11 mouse cellular contexts compared by ENCODE assay signal in the genomic region with DNA sequence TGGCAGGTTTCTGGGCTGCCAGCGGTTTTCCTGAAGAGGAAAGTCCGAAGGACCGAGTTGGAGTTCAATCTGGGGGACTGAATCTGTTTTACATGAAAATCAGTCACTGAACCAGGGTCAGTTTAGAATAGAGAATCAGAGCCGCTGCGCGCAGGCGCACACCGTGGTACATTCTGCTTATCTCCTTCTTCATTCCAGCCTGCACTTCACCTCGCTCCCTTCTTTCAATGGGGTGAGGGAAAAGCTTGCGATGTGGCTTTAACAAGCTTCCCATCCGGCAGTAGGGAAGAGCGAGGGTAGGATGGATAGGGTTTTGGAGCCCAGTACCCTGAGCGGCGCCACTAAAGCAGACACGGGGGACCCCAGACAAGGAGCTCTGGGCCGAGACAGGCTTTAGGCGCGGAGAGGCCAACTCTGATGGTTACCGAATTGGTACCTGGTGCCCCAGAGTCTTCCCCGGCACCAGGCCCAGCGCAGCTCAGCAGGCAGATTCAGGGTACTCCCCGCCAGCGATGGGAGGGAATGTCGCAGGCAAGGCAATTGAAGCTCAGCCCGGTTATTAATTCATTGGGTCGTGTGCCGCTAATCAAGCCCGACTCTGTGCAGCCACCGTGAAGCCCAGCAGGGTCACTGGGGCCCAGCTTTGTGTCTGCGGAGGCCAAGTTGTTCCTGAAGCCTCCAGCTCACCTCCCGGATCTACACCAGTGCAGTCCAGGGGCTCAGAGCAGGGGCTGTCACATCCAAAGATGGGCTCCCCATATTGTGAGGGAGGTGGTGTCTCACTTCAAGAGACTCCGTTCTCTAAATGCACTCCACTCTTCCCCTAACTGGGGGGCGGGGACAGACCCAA. TPM values are rescaled to one million over a fixed set of nuclear protein-coding genes. Genes with fewer than 3 reads are reported as not detected.
DNase-seq lines count a peak whose midpoint lies in the region; ATAC-seq and TF ChIP-seq lines count a peak whose summit lies in the region.
"Had no signal": no experiment of that assay in that cellular context is flagged by ENCODE, and none has a peak within 500 bp of the region (broad histone marks: within the 10 kb centered on the region; RNA-seq: fewer than 3 reads in every experiment).

No protein-coding gene starts in this region.

- H3K4me3 ChIP-seq in heart, embryonic 15.5 days: no peak overlapping the region; the same call in 1 of the 2 replicates
- peak overlapping the region; percentile 26 for H3K4me3 ChIP-seq in hindbrain, embryonic 11.5 days (ENCODE audit: low read depth, low read length)
- H3K4me3 ChIP-seq in limb, embryonic 10.5 days: peak overlapping the region; percentile 29
- H3K4me3 ChIP-seq in olfactory bulb, adult 2 months (ENCODE audit: insufficient read depth, low read depth, low read length): peak overlapping the region; percentile 20
- H3K4me3 ChIP-seq: erythroblast, embryonic 14.5 days; megakaryocyte, embryonic 14.5 days had no signal

- 1% methylated on average over 33 of the region's 33 CpGs for WGBS in heart, embryonic 15.5 days
- under 1% methylated on average over 33 of the region's 33 CpGs for WGBS in hindbrain, embryonic 11.5 days
- 2% methylated on average over 33 of the region's 33 CpGs for WGBS in limb, embryonic 10.5 days
- 20% methylated on average over 33 of the region's 33 CpGs for WGBS in olfactory bulb, adult 2 months

- no peaks in the 10 kb centered on the region for H3K9me3 ChIP-seq in heart, embryonic 15.5 days (replicated peaks)
- H3K9me3 ChIP-seq in hindbrain, embryonic 11.5 days (ENCODE audit: control insufficient read depth, low read length): no peaks in the 10 kb centered on the region
- no peaks in the 10 kb centered on the region for H3K9me3 ChIP-seq in limb, embryonic 10.5 days (replicated peaks)

- no peak for TF ChIP-seq CTCF in olfactory bulb, adult 2 months (IDR thresholded peaks at IDR 0.05; ENCODE audit: insufficient read depth, low read depth, low read length)

- no peak for ATAC-seq in heart, embryonic 15.5 days (replicated peaks; ENCODE audit: insufficient number of reproducible peaks, insufficient read depth, low FRiP score, low read depth)
- ATAC-seq in hindbrain, embryonic 11.5 days (ENCODE audit: low FRiP score): no peak
- no peak for ATAC-seq in cerebellum, adult (ENCODE audit: insufficient number of reproducible peaks, low FRiP score, low TSS enrichment)
- no peak for ATAC-seq in granulocyte monocyte progenitor cell, adult 5-6 weeks (replicated peaks; ENCODE audit: poor library complexity, severe bottlenecking)

- no peak for DNase-seq in heart, postnatal 36 days
- peak; percentile 60 for DNase-seq in hindbrain, embryonic 11.5 days (ENCODE audit: low spot score)
- peak; percentile 53 for DNase-seq in limb, embryonic 10.5 days (ENCODE audit: low spot score)
- no peak for DNase-seq in Muller cell, postnatal 12 days (ENCODE audit: inconsistent ontology term)

- peak overlapping the region; percentile 14; the same call in 1 of the 2 replicates for H3K4me2 ChIP-seq in heart, embryonic 15.5 days
- H3K4me2 ChIP-seq in hindbrain, embryonic 11.5 days (replicated peaks; ENCODE audit: low read depth, low read length): peak overlapping the region; percentile 40

- intact Hi-C loops in heart, postnatal 36 days (cut with DNase I): no loop called here

- TF ChIP-seq POLR2A in olfactory bulb, adult 2 months (IDR thresholded peaks at IDR 0.05; ENCODE audit: insufficient read depth, low read depth, low read length): no peak

- H3K9ac ChIP-seq in heart, embryonic 15.5 days: no peak overlapping the region
- no peak overlapping the region for H3K9ac ChIP-seq in hindbrain, embryonic 11.5 days (ENCODE audit: low read depth, low read length)

- H3K27ac ChIP-seq in heart, embryonic 15.5 days: no peak overlapping the region
- H3K27ac ChIP-seq in hindbrain, embryonic 11.5 days (ENCODE audit: low read depth, low read length): no peak overlapping the region
- no peak overlapping the region for H3K27ac ChIP-seq in limb, embryonic 10.5 days
- H3K27ac ChIP-seq in olfactory bulb, adult 2 months (ENCODE audit: insufficient read depth, low read depth, low read length): no peak overlapping the region

- H3K4me1 ChIP-seq in heart, embryonic 15.5 days (replicated peaks): peaks cover 55% of the 10 kb centered on the region
- peaks cover 27% of the 10 kb centered on the region for H3K4me1 ChIP-seq in hindbrain, embryonic 11.5 days (replicated peaks; ENCODE audit: control insufficient read depth, insufficient read depth, low read length)
- H3K4me1 ChIP-seq in limb, embryonic 10.5 days: peaks cover 68% of the 10 kb centered on the region
- peaks cover 24% of the 10 kb centered on the region for H3K4me1 ChIP-seq in olfactory bulb, adult 2 months (ENCODE audit: control insufficient read depth, insufficient read depth, low read length)

- H3K36me3 ChIP-seq in heart, embryonic 15.5 days: no peaks in the 10 kb centered on the region
- H3K36me3 ChIP-seq in hindbrain, embryonic 11.5 days (ENCODE audit: control insufficient read depth, insufficient read depth, low read length): no peaks in the 10 kb centered on the region
- H3K36me3 ChIP-seq in limb, embryonic 10.5 days: no peaks in the 10 kb centered on the region

- H3K27me3 ChIP-seq in heart, embryonic 15.5 days: peaks cover 100% of the 10 kb centered on the region
- peaks cover 99% of the 10 kb centered on the region for H3K27me3 ChIP-seq in hindbrain, embryonic 11.5 days (ENCODE audit: control insufficient read depth, insufficient read depth, low read length)
- H3K27me3 ChIP-seq in limb, embryonic 10.5 days (ENCODE audit: low read depth, poor library complexity, severe bottlenecking): peaks cover 100% of the 10 kb centered on the region

RNA-seq across cellular contexts. Expression of a gene that starts 4.1 kb away (rescaled TPM):
- 0.34 and 0.71 TPM in 2 replicates for polyA plus RNA-seq in heart, embryonic 15.5 days (2015; fragmentation: Nextera tagmentation; extraction: Ambion mirVana)
- total RNA-seq in heart, postnatal 36 days (2021): not detected
- 1.6 and 2.7 TPM in 2 replicates for polyA plus RNA-seq in hindbrain, embryonic 11.5 days (2014; fragmentation: Nextera tagmentation; extraction: Ambion mirVana)
- polyA plus RNA-seq in limb, embryonic 10.5 days (2016; fragmentation: Nextera tagmentation; extraction: Ambion mirVana): 0.80 and 1.2 TPM in 2 replicates
- polyA plus RNA-seq in olfactory bulb, adult 2 months (2012; ENCODE audit: insufficient read depth, insufficient read length, low replicate concordance, missing spikeins): not detected in 2 replicates
- not detected in 2 replicates for total RNA-seq in granulocyte monocyte progenitor cell, adult 5-6 weeks (2014; fragmentation: Nextera tagmentation)
- total RNA-seq in granulocyte monocyte progenitor cell, adult 5-6 weeks (2017): not detected in 2 replicates
- total RNA-seq: MEL had no signal

Comparison
In these comparisons a context has a peak if more than half of its experiments do, and no peak if none do; other contexts are left out.
1. DNase-seq: peak in hindbrain, embryonic 11.5 days (single experiment) and limb, embryonic 10.5 days (single experiment); none in heart, postnatal 36 days (0 of 2) and Muller cell, postnatal 12 days (single experiment).